Mouse (Mus musculus) central nervous system, embryonic 14 days (tissue): ENCODE measurements around the gene Uqcr10. TPM values are rescaled to one million over a fixed set of nuclear protein-coding genes. Genes with fewer than 3 reads are reported as not detected.

ENCODE experiments used
- polyA plus RNA-seq: library from polyadenylated mRNA; depleted of rRNA; stranded (reverse); fragments of >200 nt; gene quantifications from 2 replicates; pipeline ENCODE4 v1.2.3, GENCODE M21; 2012; rRNA removed

Uqcr10 gene
- polyA plus RNA-seq: 747 and 762 TPM in 2 replicates

DNA sequence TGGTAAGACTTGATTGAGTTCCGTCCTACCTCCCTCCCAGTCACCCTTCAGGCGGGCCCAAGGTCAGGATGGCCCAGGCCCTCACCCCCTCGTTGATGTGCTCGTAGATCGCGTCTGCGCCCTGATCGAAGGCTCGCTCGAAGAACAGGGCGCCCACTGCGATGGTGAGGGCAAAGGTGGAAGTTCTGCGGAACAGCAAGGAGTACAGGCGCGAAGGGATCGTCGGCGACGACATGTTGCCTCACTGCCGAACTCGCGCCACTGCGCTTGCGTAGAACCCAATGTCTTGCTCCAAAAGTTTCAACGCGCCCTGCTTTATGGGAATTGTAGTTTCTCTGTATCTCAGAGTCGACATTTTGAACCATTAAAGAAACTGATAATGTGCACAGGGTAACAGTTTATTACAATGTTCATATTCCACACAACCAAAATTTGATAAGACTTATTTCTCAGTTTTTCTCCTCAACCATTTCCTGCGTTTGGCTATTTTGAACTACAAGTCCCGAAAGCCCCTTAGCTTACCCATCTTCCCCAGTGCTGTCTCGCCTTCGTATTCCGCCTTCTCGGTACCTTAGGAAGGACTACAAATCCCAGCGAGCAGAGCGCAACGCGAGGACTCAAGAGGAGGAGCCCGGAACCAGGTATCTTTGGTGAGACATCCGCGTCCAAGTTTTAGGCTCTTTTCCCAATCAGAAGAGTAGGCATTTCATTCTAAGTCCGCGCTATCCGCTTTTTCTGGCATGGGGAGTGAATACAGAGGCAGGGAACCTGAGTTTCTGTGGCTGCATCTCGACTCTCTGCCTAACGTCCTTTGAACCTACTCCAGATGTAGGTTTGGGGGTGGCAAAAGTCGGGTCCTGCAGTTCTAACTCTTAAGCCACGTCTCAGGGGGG is at the start of gene Uqcr10, which contains the start of gene Zmat5:
Uqcr10 (minus strand) TSS at position 271 of the 893 bp plus-strand sequence.
Zmat5 (plus strand) TSS at position 607 of the 893 bp plus-strand sequence.

DNA sequence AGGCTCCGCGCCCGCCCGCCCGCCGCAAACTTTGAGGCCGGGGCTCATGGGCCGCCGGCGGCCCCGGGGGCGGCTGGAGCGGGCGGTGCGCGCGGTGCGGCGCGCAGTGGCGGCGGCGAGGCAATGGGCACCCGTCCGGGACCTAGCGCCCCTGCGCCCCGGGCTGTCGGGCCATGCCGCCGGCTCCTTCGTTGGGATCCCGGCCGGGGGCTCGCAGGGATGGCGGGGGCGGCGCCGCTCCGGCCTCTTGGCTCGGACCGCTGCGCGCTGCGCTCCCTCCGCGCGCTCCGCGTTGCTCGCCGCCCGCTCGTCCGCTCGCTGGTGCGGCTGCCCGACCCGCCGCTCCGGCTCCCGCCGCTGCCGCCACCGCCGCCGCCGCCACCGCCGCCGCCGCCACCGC is 42.6 kb upstream of the Uqcr10 start, which contains the start of gene Cabp7:
Cabp7 (minus strand) TSS at position 46 of the 400 bp plus-strand sequence.

Other genes starting within 250 kb of the Uqcr10 start
- gene Mtmr3, start 109.5 kb downstream of the Uqcr10 start, polyA plus RNA-seq: 41.7 and 43.3 TPM in 2 replicates
- gene Gm11032, start 84.3 kb downstream of the Uqcr10 start, polyA plus RNA-seq: not detected in 2 replicates
- gene Ascc2, start 66.6 kb downstream of the Uqcr10 start, polyA plus RNA-seq: 33.2 and 34.8 TPM in 2 replicates
- gene Zmat5, start 336 bp upstream of the Uqcr10 start, polyA plus RNA-seq: 48.4 and 56.2 TPM in 2 replicates
- gene Cabp7, start 42.4 kb upstream of the Uqcr10 start, polyA plus RNA-seq: 3.3 and 4.7 TPM in 2 replicates
- gene Nf2, start 145.2 kb upstream of the Uqcr10 start, polyA plus RNA-seq: 77.6 and 81.7 TPM in 2 replicates
- 89.9 and 101 TPM in 2 replicates for gene Nipsnap1, start 169.6 kb upstream of the Uqcr10 start, polyA plus RNA-seq
- gene Thoc5, start 191.0 kb upstream of the Uqcr10 start, polyA plus RNA-seq: 73.5 and 88.3 TPM in 2 replicates
- gene Nefh, start 243.7 kb upstream of the Uqcr10 start, polyA plus RNA-seq: 2.9 and 3.4 TPM in 2 replicates